Mouse (Mus musculus): ENCODE results near the gene Zic3.

DNA sequence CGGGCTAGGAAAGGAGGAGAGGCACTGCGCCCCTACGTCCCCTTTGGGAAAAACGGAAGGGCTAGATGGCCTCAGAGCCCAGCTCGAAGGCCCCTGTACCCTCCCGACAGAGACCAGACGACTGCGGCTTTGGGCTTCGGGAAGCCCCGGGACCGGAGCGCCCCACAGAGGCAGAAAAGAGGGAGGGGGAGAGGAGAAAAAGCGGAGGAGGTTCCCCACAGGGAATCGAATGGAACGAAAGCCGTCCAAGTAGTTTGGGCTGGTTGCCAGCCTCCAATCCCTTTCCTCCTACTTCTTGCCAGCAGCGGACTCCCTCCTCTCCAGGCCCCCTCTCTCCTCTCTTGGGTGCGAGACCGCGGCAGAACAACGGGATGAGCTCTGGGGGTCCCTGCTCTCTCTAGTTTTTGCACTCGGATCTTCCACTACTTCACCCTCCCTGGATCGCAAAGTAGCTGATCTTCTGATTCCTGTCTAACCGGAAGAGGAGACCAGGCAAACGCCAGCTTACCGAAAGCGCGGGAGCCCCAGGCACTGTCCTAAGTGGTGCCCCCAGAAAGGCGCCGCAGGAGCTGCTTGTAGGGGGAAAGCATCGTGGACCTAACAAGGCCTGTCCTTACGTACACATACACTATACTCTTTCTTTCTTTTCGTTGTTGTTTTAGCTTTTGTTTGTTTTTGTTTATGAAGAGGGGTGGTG, 3.1 kb upstream of the Zic3 start:
- TF ChIP-seq ZC3H11A (IDR thresholded peaks at IDR 0.05; ENCODE audit: borderline replicate concordance, low read depth, low read length) (no peak), ZNF384 (IDR thresholded peaks at IDR 0.05; ENCODE audit: low read depth, low read length) (no peak), CHD2 (IDR thresholded peaks at IDR 0.05; ENCODE audit: low read depth, low read length) (no peak)

Measured in ES-E14 (cell line).